Mouse (Mus musculus): ENCODE measurements around the gene Sco2.

DNA sequence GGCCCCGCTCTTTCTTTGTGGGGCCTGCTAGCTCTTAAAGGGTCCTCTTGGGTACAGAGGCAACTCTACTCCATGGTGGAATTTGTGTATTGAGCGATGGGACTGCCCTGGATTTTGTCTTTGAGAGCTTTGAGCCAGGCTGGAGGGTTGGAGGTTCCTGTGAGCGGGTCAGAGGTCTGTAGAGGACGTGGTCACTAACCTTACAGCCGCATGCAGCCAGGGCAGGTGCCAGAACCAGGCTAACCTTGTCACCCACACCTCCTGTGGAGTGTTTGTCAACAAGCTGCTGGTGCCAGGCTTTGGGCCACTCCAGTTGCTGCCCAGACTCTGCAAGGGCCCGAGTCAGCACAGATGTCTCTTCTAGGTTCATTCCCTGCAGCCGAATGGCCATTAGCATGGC is 2.4 kb upstream of the Sco2 start:
- no peak for TF ChIP-seq POLR2A (IDR thresholded peaks at IDR 0.05; ENCODE audit: control insufficient read depth, extremely low read depth, insufficient read depth, low read length, poor library complexity)
- TF ChIP-seq CTCF (IDR thresholded peaks at IDR 0.05; ENCODE audit: borderline replicate concordance, control insufficient read depth, extremely low read depth, insufficient read depth, low read length, poor library complexity) = no peak

Data from thymus, adult 2 months (tissue).